Mouse (Mus musculus) cerebellum, adult 2 months (tissue): ENCODE data around the gene Tmem50a. TPM values are rescaled to one million over a fixed set of nuclear protein-coding genes. Genes with fewer than 3 reads are reported as not detected.

Source experiments
- DNase-seq, 2 experiments: peaks; one replicate each; pipeline ENCODE4 v3.0.0; 2021
- H3K27ac ChIP-seq: fragments of 200-500 bp; 2 replicates; pipeline ENCODE4 v1.5.1; 2012; ENCODE audit warnings: low read length, control low read depth, inconsistent platforms; ENCODE audit not compliant: insufficient read depth
- H3K27me3 ChIP-seq: fragments of 200-500 bp; 2 replicates; pipeline ENCODE4 v1.6.1; 2012; ENCODE audit warnings: inconsistent platforms, mild to moderate bottlenecking, low read length, moderate library complexity; ENCODE audit not compliant: control insufficient read depth, insufficient read depth
- H3K4me1 ChIP-seq: fragments of 200-500 bp; 2 replicates; pipeline ENCODE4 v1.6.1; 2011; ENCODE audit warnings: low read length; ENCODE audit not compliant: control insufficient read depth, insufficient read depth
- H3K4me3 ChIP-seq: fragments of 200-500 bp; replicated peaks from 2 replicates; pipeline ENCODE3; 2011; ENCODE audit warnings: mild to moderate bottlenecking, low read depth, low read length, control low read depth; ENCODE audit not compliant: insufficient read depth
- CTCF ChIP-seq: fragments of 200-500 bp; IDR thresholded peaks from 2 replicates; pipeline ENCODE4 v1.5.1; 2011; ENCODE audit warnings: low read depth, mild to moderate bottlenecking, control low read depth, low read length, moderate library complexity, borderline replicate concordance; ENCODE audit not compliant: insufficient read depth
- POLR2A ChIP-seq: fragments of 200-500 bp; IDR thresholded peaks from 2 replicates; pipeline ENCODE4 v1.6.1; 2011; ENCODE audit warnings: low read length, control low read depth, borderline replicate concordance; ENCODE audit not compliant: insufficient read depth
- WGBS: fragments of 180-500 bp; shearing (Covaris S2); methylation state at CpG from one replicate; pipeline ENCODE4 v1.1.7; 2018; 5-methylcytosine and 5-hydroxymethylcytosine counted together
- polyA plus RNA-seq: library from polyadenylated mRNA; depleted of rRNA; stranded (reverse); fragments of >200 nt; gene quantifications from 2 replicates; pipeline ENCODE4 v1.2.3, GENCODE M21; 2012

Gene Tmem50a
- polyA plus RNA-seq, 1 experiment: 111 TPM

DNA sequence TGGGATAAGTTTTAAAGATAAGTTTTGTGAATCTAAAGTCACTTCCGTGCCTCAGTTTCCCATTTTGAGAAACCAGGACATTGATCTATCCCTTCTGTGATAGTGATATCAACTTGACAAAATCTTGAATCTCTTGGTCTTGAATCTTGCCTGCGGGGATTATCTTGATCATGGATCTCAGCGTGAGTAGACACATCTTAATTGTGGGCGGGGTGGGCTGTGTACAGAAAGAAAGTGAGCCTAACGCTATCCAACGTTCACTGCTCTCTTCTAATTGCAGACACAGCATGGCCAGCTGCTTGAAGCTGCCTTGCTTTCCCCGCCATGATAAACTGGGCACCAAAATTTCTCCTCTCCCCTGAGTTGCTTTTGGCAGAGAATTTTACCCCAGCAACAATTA lies 51.8 kb downstream of the Tmem50a start:
- DNase-seq: no peak
- H3K4me1 ChIP-seq: no peaks in the 10 kb centered on the region
- H3K4me3 ChIP-seq: no peak overlapping the region
- no peak overlapping the region for H3K27ac ChIP-seq
- no peak for TF ChIP-seq CTCF
- TF ChIP-seq POLR2A: no peak
- 74% methylated on average over 7 of the region's 7 CpGs for WGBS
- H3K27me3 ChIP-seq: no peaks in the 10 kb centered on the region

- Histone ChIP-seq H3K27me3 (no peaks in the 10 kb centered on the region), H3K4me1 (no peaks in the 10 kb centered on the region), H3K27ac (no peak overlapping the region), H3K4me3 (no peak overlapping the region)
- no peak for DNase-seq
- TF ChIP-seq POLR2A (no peak), CTCF (no peak)
- WGBS: 83% methylated on average over 6 of the region's 6 CpGs
Measured at GRCm38 (mm10) chr4:134861884-134862283, 52.9 kb downstream of the Tmem50a start.

- H3K4me3 ChIP-seq: no peak overlapping the region
- no peaks in the 10 kb centered on the region for H3K4me1 ChIP-seq
- WGBS: 88% methylated on average over 4 of the region's 4 CpGs
Measured at GRCm38 (mm10) chr4:134858494-134858893, 56.3 kb downstream of the Tmem50a start.

DNA sequence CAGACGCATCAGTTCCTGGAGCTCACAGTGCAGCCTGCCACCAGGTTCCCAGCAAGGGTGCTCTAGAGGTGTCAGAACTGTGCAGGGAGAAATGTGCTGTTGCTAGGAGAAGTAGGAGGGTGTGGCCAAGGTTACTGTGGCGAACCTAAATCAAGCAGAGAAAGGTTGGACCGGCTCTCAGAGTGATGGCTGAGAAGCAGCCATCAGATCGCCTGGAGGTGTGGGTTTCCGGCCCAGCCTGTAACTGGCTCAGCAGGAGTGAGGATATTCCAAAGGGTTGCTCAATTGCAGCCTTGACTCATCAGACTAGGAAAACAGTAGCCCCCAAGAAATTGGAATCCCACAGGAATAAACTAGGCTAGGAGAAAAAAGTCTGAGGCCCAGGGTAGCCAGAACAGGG lies 58.3 kb downstream of the Tmem50a start:
- no peak overlapping the region for H3K27ac ChIP-seq
- H3K4me1 ChIP-seq: no peaks in the 10 kb centered on the region
- no peak for DNase-seq
- H3K27me3 ChIP-seq: no peaks in the 10 kb centered on the region
- WGBS: 60% methylated on average over 5 of the region's 5 CpGs
- no peak overlapping the region for H3K4me3 ChIP-seq
- TF ChIP-seq CTCF (no peak), POLR2A (no peak)

More at GRCm38 (mm10) chr4:134858494-134858893, 56.3 kb downstream of the Tmem50a start:
- H3K27ac ChIP-seq: no peak overlapping the region
- H3K27me3 ChIP-seq: no peaks in the 10 kb centered on the region
- DNase-seq: no peak
- TF ChIP-seq CTCF: no peak
- no peak for TF ChIP-seq POLR2A

- H3K4me1 ChIP-seq: no peaks in the 10 kb centered on the region
- no peak for TF ChIP-seq CTCF
- no peak overlapping the region for H3K27ac ChIP-seq
- 73% methylated on average over 5 of the region's 5 CpGs for WGBS
- H3K4me3 ChIP-seq: no peak overlapping the region
- no peaks in the 10 kb centered on the region for H3K27me3 ChIP-seq
- no peak for DNase-seq
Measured at GRCm38 (mm10) chr4:134856056-134856455, 58.8 kb downstream of the Tmem50a start.

- Histone ChIP-seq H3K27ac (no peak overlapping the region), H3K4me1 (0 out of 2 replicates have a peak, but pooled peaks cover 2% of the 10 kb centered on the region), H3K4me3 (no peak overlapping the region), H3K27me3 (no peaks in the 10 kb centered on the region)
- no peak for DNase-seq
- 70% methylated on average over 3 of the region's 3 CpGs for WGBS
- TF ChIP-seq POLR2A (no peak), CTCF (no peak)
Measured at GRCm38 (mm10) chr4:134855371-134855770, 59.5 kb downstream of the Tmem50a start.

- H3K4me1 ChIP-seq: 0 out of 2 replicates have a peak, but pooled peaks cover 2% of the 10 kb centered on the region
- no peaks in the 10 kb centered on the region for H3K27me3 ChIP-seq
- H3K4me3 ChIP-seq: peak overlapping the region; percentile 84
- peak overlapping the region; percentile 93 for H3K27ac ChIP-seq
- DNase-seq: peak; percentile 95 to 96
- peak; percentile 79 for TF ChIP-seq POLR2A
- TF ChIP-seq CTCF: no peak
- WGBS: under 1% methylated on average over 90 of the region's 91 CpGs
Measured at GRCm38 (mm10) chr4:134853637-134854485, 61.0 kb downstream of the Tmem50a start.

- WGBS: under 1% methylated on average over 38 of the region's 38 CpGs
Measured at GRCm38 (mm10) chr4:134853259-134853636, 61.6 kb downstream of the Tmem50a start, which contains the start of gene Maco1. Gene Maco1, minus strand, starts transcription at chr4:134853345.

More at GRCm38 (mm10) chr4:134853259-134853636, 61.6 kb downstream of the Tmem50a start, which contains the start of gene Maco1:
- peak; percentile 99 to 100 for DNase-seq
- peak within 1 kb of the TSS; percentile 84 for H3K4me3 ChIP-seq
- TF ChIP-seq POLR2A (no peak), CTCF (no peak)
- H3K27ac ChIP-seq: peak within 1 kb of the TSS; percentile 93
- H3K27me3 ChIP-seq: no peaks in the 10 kb centered on the region
- H3K4me1 ChIP-seq: peaks cover 4% of the 10 kb centered on the region; the same call in 1 of the 2 replicates
